Mouse (Mus musculus) layer of hippocampus, adult 9-10 months (tissue): ENCODE results near the gene Alas2.

Experiments used
- DNase-seq: peaks from one replicate; pipeline ENCODE4 v3.0.0; 2022; ENCODE audit warnings: low spot score

The Alas2 gene

GRCm38 (mm10) chrX:150547239-150547638, at the start of gene Alas2:
Gene Alas2 (plus strand): TSS chrX:150547375.
- no peak for DNase-seq

GRCm38 (mm10) chrX:150508696-150509095, 38.5 kb upstream of the Alas2 start:
- no peak for DNase-seq

- DNase-seq: peak; percentile 81
Measured at GRCm38 (mm10) chrX:150510631-150511030, 36.5 kb upstream of the Alas2 start.

GRCm38 (mm10) chrX:150511274-150511673, 35.9 kb upstream of the Alas2 start:
- no peak for DNase-seq

- no peak for DNase-seq
Measured at GRCm38 (mm10) chrX:150514127-150514526, 33.0 kb upstream of the Alas2 start.

- DNase-seq: no peak
Measured at GRCm38 (mm10) chrX:150516015-150516414, 31.2 kb upstream of the Alas2 start.

- no peak for DNase-seq
Measured at GRCm38 (mm10) chrX:150516477-150516876, 30.7 kb upstream of the Alas2 start.

- no peak for DNase-seq
Measured at GRCm38 (mm10) chrX:150540111-150540510, 7.1 kb upstream of the Alas2 start.

GRCm38 (mm10) chrX:150541684-150542083, 5.5 kb upstream of the Alas2 start:
- DNase-seq: no peak

GRCm38 (mm10) chrX:150549639-150550038, 2.5 kb downstream of the Alas2 start:
- no peak for DNase-seq

GRCm38 (mm10) chrX:150551986-150552385, 4.8 kb downstream of the Alas2 start:
- DNase-seq: no peak

GRCm38 (mm10) chrX:150554032-150554431, 6.9 kb downstream of the Alas2 start:
- DNase-seq: no peak

- no peak for DNase-seq
Measured at GRCm38 (mm10) chrX:150564644-150565357, 17.6 kb downstream of the Alas2 start.

GRCm38 (mm10) chrX:150581921-150582320, 34.7 kb downstream of the Alas2 start:
- no peak for DNase-seq

GRCm38 (mm10) chrX:150585116-150585515, 37.9 kb downstream of the Alas2 start:
- DNase-seq: no peak

- peak; percentile 11 for DNase-seq
Measured at GRCm38 (mm10) chrX:150588023-150588764, 41.0 kb downstream of the Alas2 start, which contains the start of gene Pfkfb1. Gene Pfkfb1 (plus strand): TSS chrX:150588229.

GRCm38 (mm10) chrX:150589696-150590095, 42.5 kb downstream of the Alas2 start, which contains the start of gene Apex2:
Gene Apex2 (minus strand): TSS chrX:150589868.
- DNase-seq: no peak

GRCm38 (mm10) chrX:150593266-150594035, 46.3 kb downstream of the Alas2 start:
- no peak for DNase-seq

- DNase-seq: no peak
Measured at GRCm38 (mm10) chrX:150594176-150594575, 47.0 kb downstream of the Alas2 start.

- DNase-seq: no peak
Measured at GRCm38 (mm10) chrX:150595016-150595760, 48.0 kb downstream of the Alas2 start.

- no peak for DNase-seq
Measured at GRCm38 (mm10) chrX:150598882-150599281, 51.7 kb downstream of the Alas2 start.
